Mouse (Mus musculus) heart, adult 2 months (tissue): ENCODE data around the gene Lmtk2. TPM values are rescaled to one million over a fixed set of nuclear protein-coding genes. Genes with fewer than 3 reads are reported as not detected.

Experiments used
- DNase-seq, 2 experiments: peaks; one replicate each; pipeline ENCODE4 v3.0.0; 2021
- H3K27ac ChIP-seq: fragments of 200-600 bp; 2 replicates; pipeline ENCODE4 v1.8.1; 2022
- H3K27me3 ChIP-seq: fragments of 200-500 bp; 2 replicates; pipeline ENCODE4 v1.6.1; 2012; ENCODE audit warnings: mild to moderate bottlenecking, low read length, inconsistent platforms, mixed read lengths; ENCODE audit not compliant: control insufficient read depth, insufficient read depth
- H3K36me3 ChIP-seq: fragments of 200-500 bp; 2 replicates; pipeline ENCODE4 v1.6.1; 2012; ENCODE audit warnings: low read length, inconsistent platforms; ENCODE audit not compliant: control insufficient read depth, insufficient read depth
- H3K4me1 ChIP-seq: fragments of 200-500 bp; 2 replicates; pipeline ENCODE4 v1.6.1; 2011; ENCODE audit warnings: low read length; ENCODE audit not compliant: control insufficient read depth, insufficient read depth
- H3K4me3 ChIP-seq: fragments of 200-600 bp; 2 replicates; pipeline ENCODE4 v1.8.1; 2022
- H3K79me2 ChIP-seq: fragments of 200-500 bp; replicated peaks from 2 replicates; pipeline ENCODE4 v1.6.1; 2012; ENCODE audit warnings: mild to moderate bottlenecking, inconsistent platforms, low read length, moderate library complexity, mixed read lengths; ENCODE audit not compliant: control insufficient read depth, insufficient read depth
- H3K9ac ChIP-seq: fragments of 200-500 bp; 2 replicates; pipeline ENCODE4 v1.6.1; 2012; ENCODE audit warnings: low read depth, mild to moderate bottlenecking, control low read depth, inconsistent platforms, low read length, mixed read lengths
- CTCF ChIP-seq: fragments of 200-600 bp; IDR thresholded peaks from 2 replicates; pipeline ENCODE4 v1.8.1; 2022; ENCODE audit warnings: antibody characterized with exemption, mild to moderate bottlenecking, moderate library complexity
- EP300 ChIP-seq: fragments of 200-500 bp; IDR thresholded peaks from 2 replicates; pipeline ENCODE4 v1.6.1; 2011; ENCODE audit warnings: low read depth, low read length, control low read depth; ENCODE audit not compliant: insufficient read depth
- POLR2A ChIP-seq: fragments of 200-500 bp; IDR thresholded peaks from 2 replicates; pipeline ENCODE4 v1.6.1; 2011; ENCODE audit warnings: mild to moderate bottlenecking, low read depth, low read length, control low read depth; ENCODE audit not compliant: insufficient read depth
- WGBS: fragments of 180-500 bp; shearing (Covaris S2); methylation state at CpG from one replicate; pipeline ENCODE4 v1.1.7; 2018; 5-methylcytosine and 5-hydroxymethylcytosine counted together
- intact Hi-C: fragments of 180-260 bp; cut with DNase I; formaldehyde crosslinking; loops from one replicate; pipeline ENCODE4 v1.15.1; 2025
- polyA plus RNA-seq: library from polyadenylated mRNA; depleted of rRNA; stranded (reverse); fragments of >200 nt; gene quantifications from 2 replicates; pipeline ENCODE4 v1.2.3, GENCODE M21; 2012; rRNA removed
- total RNA-seq, 2 experiments: library from RNA; stranded (reverse); gene quantifications; 2 replicates each; pipeline ENCODE4 v1.2.3; 2021

The Lmtk2 gene
- total and polyA plus RNA-seq, 3 experiments = 12.5 to 30.3 (median 27.9) TPM

- Histone ChIP-seq H3K4me1 (no peaks in the 10 kb centered on the region), H3K27ac (no peak overlapping the region), H3K4me3 (no peak overlapping the region), H3K27me3 (no peaks in the 10 kb centered on the region), H3K9ac (no peak overlapping the region), H3K79me2 (no peaks in the 10 kb centered on the region), H3K36me3 (no peaks in the 10 kb centered on the region)
- intact Hi-C loops = loop anchor here (10.0 kb wide), 1 partner anchor 500 kb away; no protein-coding TSS in a partner anchor
- WGBS = 88% methylated on average over 7 of the region's 7 CpGs
- TF ChIP-seq EP300 = no peak
- no peak for TF ChIP-seq POLR2A
- no peak for TF ChIP-seq CTCF
- DNase-seq = no peak
Measured at GRCm38 (mm10) chr5:144234714-144235113, 134.5 kb downstream of the Lmtk2 start.

Other genes with a start within 250 kb of the Lmtk2 start
- gene Ankrd61, start 202.8 kb upstream of the Lmtk2 start, total RNA-seq = not detected
- 0.10 and 0.23 TPM in 2 replicates for gene Ankrd61, start 202.8 kb upstream of the Lmtk2 start, polyA plus RNA-seq
- gene Aimp2, start 190.6 kb upstream of the Lmtk2 start, total RNA-seq = 10 to 100 TPM; 30.4 to 32.5 TPM
- 40.6 and 50.4 TPM in 2 replicates for gene Aimp2, start 190.6 kb upstream of the Lmtk2 start, polyA plus RNA-seq
- gene Pms2, start 190.5 kb upstream of the Lmtk2 start, total RNA-seq = 1 to 10 TPM; 3.3 to 3.5 TPM
- 1.5 and 3.9 TPM in 2 replicates for gene Pms2, start 190.5 kb upstream of the Lmtk2 start, polyA plus RNA-seq
- not detected for gene Gm42421, start 172.3 kb upstream of the Lmtk2 start, total RNA-seq
- gene Gm42421, start 172.3 kb upstream of the Lmtk2 start, polyA plus RNA-seq = 0.18 and 0.32 TPM in 2 replicates
- under 1 TPM in 1 of 2 experiments, not detected in 1; 0.30 TPM for gene Rsph10b, start 167.4 kb upstream of the Lmtk2 start, total RNA-seq
- gene Rsph10b, start 167.4 kb upstream of the Lmtk2 start, polyA plus RNA-seq = 0.47 and 0.50 TPM in 2 replicates
- gene Ccz1, start 85.6 kb upstream of the Lmtk2 start, total RNA-seq = 10 to 100 TPM; 25.0 to 29.6 TPM
- 9.3 and 16.7 TPM in 2 replicates for gene Ccz1, start 85.6 kb upstream of the Lmtk2 start, polyA plus RNA-seq
- gene Ocm, start 73.8 kb upstream of the Lmtk2 start, total RNA-seq = not detected
- gene Ocm, start 73.8 kb upstream of the Lmtk2 start, polyA plus RNA-seq = not detected in 2 replicates
- gene Bhlha15, start 89.8 kb downstream of the Lmtk2 start, total RNA-seq = not detected
- gene Bhlha15, start 89.8 kb downstream of the Lmtk2 start, polyA plus RNA-seq = 0.08 and 0.12 TPM in 2 replicates
- gene Tecpr1, start 123.2 kb downstream of the Lmtk2 start, total RNA-seq = 10 to 100 TPM; 24.2 to 27.6 TPM
- 33.7 and 34.9 TPM in 2 replicates for gene Tecpr1, start 123.2 kb downstream of the Lmtk2 start, polyA plus RNA-seq
- 100 to 1,000 TPM; 129 to 152 TPM for gene Bri3, start 144.0 kb downstream of the Lmtk2 start, total RNA-seq
- 240 and 258 TPM in 2 replicates for gene Bri3, start 144.0 kb downstream of the Lmtk2 start, polyA plus RNA-seq